Mouse (Mus musculus) heart, adult 11 months (tissue): ENCODE data around the gene Olfr740.

ENCODE experiments used
- DNase-seq: peaks from one replicate; pipeline ENCODE4 v3.0.0; 2022

Olfr740 gene

GRCm38 (mm10) chr14:50445245-50445644 is at the start of gene Olfr740:
Gene Olfr740, plus strand, starts transcription at chr14:50445545.
- DNase-seq = no peak

DNA sequence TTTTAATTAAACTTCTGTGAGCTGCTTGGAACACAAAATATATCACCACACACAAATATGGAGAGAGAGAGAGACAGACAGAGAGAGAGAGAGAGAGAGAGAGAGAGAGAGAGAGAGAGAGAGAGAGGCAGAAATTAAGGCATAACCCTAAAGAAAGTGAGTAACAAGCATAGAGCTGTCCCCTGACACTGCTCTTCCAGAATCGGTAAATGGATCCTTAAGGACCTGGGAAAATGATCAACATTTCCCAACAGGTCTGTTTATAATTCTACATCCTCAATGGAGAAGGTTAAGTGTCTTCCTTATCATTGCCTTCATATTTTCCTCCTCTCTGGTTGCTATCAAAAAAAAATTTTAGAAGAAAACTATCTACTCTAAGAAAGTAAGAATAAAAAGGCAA is 38.1 kb upstream of the Olfr740 start, which contains the start of gene Olfr738:
Gene Olfr738, plus strand, starts transcription at position 301 of the 400 bp plus-strand sequence.
- DNase-seq = no peak

GRCm38 (mm10) chr14:50418326-50418725 is 27.0 kb upstream of the Olfr740 start, which contains the start of gene Olfr739:
Gene Olfr739, plus strand, starts transcription at chr14:50418626.
- no peak for DNase-seq

- DNase-seq = no peak
These were observed 27.1 kb downstream of the Olfr740 start, which contains the start of gene Olfr741 for GRCm38 (mm10) chr14:50472438-50472837. Gene Olfr741, plus strand, starts transcription at chr14:50472738.

GRCm38 (mm10) chr14:50478406-50478805 is 33.1 kb downstream of the Olfr740 start:
- no peak for DNase-seq

GRCm38 (mm10) chr14:50503300-50503699 is 58.0 kb downstream of the Olfr740 start, which contains the start of gene Olfr742:
Gene Olfr742, plus strand, starts transcription at chr14:50503600.
- no peak for DNase-seq
